Mouse (Mus musculus) NIH3T3 (cell line): Measurements from ENCODE around the gene Gprin2.

Experiments used
- DNase-seq: peaks from one replicate; pipeline ENCODE4 v3.0.0-alpha.2; 2012; ENCODE audit warnings: low read depth

Gene Gprin2

DNA sequence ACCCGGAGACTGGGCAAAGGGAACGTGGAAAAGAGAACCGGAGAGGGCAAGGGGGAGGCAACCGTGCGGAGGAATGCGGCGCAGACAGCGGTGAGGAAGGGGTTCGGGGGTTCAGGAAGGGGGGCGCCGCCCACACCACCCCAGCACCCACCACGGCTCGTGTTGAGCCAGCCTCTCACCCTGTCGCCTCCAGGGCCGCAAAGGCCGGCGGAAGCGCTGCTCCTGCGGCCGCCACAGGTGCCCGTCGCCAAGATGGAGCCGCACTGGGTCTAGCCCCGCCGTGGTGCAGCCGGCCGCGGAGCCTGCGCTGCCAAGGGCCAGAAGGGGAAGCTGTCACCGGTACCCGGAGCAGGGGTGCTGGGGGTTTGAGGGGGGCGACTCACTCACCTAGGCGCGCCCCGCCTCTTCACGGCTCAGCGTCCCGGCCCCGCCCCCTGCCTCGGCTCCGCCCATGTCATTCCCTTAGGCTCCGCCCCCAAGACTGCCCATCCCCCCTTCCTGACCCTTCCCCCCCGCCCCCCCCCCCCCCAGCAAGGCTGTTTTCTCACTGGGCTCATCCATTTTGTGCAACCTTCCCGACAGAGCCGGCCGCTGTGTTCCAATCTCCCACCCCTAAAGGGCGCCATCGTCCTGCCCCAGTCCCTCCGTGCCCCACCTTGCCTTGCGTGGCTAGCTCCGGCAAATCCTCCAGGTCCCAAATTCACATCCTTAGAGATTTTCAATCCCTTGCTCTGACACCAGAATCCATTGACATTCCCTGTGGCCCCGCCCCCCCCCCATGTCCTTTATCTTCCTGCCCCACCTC is at the start of gene Gprin2:
Gene Gprin2, minus strand, starts transcription at position 423 of the 805 bp plus-strand sequence.
- no peak for DNase-seq

DNA sequence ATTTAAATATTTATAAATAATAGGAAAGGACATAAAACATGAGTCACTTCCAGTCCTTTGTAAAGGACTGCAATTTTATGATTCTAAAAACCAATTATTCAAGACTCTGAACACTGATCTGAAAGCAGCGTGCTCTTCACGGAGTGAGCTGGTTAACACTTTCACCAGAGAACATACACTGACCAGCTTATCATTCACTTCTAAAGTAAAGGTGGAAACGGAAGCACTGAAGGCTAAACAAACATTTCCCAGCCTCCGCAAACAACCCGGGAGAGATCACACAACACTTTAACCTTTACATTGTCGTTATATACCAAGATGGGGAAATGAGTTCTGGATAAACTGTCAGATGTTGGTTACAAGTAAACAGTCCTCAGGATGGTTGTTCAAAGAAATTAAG is 39.2 kb upstream of the Gprin2 start:
- no peak for DNase-seq

DNA sequence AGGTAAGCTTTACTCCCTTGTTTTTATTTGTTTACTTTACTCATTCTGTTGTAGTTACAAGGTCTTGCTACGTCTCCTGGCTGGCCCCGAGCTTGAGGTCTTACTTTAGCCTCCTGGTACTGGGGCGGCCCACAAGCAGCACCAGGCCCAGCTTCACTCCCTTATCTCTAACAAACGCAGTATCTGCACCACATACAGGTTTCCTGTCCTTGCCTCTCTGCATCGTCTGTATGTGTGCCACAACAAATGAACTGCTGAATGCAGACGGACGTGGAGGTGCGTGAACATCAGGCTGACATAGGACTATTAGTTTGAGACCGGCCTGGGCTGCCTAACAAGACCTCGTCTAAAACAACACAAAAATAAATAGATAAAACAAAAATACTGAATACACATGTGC is 38.8 kb upstream of the Gprin2 start:
- DNase-seq = no peak

DNA sequence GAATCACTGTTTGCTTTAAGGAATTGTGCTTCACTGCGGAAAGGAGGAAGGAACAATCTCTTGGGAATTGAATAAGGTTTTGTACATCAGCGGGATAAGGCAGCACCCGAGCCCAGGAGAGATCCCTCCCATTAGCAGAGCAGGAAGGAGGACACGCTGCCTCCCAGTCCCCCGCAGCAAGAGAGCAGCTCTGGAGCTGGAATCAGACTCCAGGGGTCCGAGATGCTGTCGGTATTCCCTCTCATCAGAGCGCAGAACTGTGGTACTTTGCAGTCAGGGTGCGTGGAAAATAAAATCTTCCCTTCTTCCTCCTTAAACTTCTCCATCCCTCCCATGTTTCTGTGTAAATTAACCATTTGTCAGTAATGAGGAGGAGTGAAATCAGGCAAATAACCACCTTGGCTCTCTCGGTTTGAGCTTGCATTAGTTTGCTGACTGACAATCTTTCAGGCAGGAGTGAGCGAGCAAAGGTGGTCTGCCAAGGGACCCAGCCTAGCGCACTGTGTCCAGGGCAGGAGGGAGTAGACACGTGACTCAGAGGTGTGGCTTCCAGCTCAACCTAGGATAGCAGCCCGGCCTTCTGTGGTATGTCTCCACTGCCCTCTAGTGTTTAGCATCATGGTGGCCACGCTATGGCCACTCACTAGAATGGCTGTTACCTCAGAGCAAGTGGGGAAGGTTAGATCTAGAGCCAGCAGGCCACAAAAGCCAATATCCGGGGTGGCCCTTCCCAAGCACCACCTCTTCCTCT is 33.4 kb upstream of the Gprin2 start:
- peak; percentile 78 for DNase-seq

DNA sequence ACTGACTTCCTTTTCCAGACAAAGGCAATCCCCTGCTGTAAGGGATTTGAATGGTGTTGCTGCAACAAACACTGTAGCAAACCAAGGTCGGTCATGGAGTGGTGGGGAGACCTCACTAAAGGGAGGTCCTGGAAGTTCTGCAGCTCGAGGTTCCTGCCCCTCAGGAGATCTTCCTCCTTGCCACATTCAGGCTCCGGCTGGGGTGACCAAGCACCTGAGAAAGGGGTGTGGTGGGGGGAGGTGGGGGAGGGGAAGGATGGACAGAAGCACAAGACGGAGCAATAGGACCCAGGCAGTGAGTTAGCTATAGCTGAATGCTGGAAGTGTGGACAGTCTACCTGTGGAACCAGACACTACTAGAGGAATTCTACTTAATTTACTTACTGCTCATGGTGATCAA is 32.4 kb upstream of the Gprin2 start:
- no peak for DNase-seq

DNA sequence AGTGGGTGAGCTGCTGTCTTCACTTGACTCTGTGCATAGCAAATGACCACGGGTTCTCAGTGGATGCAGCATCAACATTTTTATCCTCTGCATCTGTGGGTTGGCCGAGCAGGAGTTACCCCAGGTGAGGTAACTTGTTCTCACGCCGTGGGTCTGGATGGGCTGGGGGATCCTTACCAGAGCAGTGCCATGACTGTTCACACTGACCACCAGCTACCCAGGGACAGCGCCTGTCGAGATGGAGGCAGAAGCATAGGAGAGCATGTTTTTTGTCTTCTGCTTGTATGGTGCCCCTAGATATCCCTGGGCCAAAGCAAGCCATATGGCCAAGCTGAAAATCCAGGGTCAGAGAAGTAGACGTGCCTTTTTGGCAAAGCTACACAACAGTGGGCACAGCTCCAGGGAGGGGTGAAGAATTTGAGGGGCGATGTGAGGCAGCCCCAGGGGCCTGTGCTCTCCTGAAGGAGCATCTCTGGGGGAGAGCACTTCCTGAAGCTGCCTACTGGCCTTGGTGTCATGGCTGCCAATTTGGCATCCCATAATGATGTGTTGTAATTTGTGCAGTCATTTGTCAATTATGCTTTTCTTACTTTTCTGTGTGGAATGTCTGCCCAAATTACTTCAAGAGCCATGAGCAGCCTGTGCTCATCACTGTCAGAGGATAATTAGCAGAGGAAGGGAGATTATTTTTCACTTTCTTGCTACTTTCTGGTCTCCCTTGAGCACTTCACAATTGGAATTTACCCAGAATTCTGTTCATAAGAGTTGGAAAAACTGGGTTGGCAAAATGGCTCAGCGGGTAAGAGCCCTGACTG is 31.6 kb upstream of the Gprin2 start:
- no peak for DNase-seq

DNA sequence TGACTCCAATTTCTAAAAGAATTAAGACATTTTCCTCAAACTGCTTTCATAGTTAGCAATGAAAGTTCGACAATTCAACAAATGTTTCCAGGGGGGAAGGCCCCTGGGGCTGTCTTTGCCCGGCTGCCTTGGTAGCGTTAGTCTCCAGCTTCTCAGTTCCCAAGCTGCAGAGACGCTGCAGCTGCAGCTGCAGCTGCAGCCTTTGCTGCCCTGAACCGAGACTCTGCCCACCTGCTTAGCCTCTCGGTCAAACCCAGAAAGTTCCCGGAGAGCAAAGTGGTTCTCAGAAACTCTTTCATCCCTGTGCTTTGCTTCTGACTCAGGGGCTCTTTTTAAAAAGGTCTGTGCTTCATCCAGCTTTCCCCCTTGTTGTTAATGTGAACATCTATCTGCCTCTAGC is 30.9 kb upstream of the Gprin2 start:
- no peak for DNase-seq

DNA sequence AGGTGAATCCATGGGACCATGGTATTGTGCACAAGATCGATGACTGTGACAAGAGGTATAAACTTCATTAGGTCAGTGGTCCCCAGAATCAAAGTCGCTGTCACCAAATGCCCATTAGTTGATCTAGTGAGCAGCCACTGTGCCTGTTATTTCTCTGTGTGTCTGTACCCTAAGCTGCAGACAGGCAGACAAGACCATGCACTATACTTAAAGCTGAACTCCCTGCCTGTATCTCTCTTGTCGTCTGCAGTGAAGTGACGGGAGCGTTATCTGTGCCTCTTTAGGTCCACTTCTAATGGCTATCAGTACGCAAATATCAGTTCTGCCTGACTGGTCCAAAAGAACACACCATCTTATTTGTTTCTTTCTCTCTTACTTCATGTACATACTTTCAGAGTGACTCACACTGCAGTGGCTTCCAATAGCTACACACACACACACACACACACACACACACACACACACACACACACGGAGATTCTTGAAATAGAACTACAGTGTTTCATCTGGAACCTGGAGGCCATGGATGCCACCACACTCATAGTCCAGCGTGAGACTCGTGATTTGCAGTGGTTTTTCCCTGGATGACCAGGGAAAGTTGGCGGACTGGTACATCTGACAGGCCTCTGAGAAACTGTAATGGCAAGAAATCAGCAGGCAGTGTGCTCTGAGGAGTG is 27.5 kb upstream of the Gprin2 start:
- peak; percentile 75 for DNase-seq

DNA sequence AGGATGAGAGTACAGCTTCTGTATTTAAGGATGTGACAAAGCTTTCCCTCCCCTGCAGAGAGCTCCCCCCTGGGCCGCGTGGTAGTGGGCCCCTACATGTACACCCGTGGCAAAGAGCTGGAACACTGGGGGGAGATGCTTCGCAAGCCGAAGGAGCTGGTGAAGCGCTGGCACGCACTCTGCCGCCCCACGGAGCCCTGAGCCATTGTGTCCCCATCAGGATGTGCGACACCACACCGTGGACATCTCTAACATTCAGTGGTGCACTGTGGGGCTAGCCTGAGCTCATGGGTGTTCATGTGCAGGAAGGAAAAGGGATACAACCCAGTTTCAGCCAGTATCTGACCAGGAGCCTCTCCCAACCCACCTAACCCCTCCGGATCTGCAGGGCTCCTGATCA is 26.5 kb upstream of the Gprin2 start:
- DNase-seq = no peak

DNA sequence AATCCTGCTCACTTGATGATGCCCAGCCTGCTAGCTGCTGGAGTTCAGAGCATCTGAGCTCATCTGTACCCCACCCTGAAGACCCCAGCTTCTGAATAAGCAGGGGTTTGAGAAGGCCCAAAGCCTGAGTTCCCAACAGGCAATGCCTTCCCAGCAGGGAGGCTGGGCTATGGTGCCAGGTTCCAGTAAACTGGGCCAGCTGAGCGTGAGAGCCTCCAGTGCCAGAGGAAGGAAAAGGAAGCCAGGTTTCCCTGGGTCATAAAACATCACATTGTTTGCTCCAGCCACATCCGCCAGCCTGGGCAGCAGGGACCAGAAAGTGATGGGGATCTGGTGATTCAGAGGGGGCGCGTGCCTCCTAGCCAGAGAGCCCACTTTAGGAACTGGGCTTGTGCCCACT is 25.1 kb upstream of the Gprin2 start:
- peak; percentile 7 for DNase-seq

DNA sequence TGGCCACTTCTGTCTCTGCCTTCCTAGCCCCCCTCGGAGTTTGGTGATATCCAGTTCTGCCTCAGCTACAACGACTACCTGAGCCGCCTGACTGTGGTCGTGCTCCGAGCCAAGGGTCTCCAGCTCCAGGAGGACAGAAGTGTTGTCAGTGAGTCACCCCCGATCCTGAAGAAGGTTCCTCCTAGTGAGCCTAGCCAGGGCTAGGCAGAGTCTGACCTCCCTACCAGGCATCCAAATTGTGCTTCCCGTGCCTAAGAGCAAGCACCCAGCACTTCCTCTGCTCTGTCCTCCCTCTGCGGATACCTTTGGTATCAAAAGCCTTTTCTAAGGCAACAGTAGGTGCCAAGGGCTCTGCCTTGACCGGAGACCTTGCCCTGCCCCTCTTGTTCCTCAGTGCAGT is 24.5 kb upstream of the Gprin2 start:
- DNase-seq = no peak

DNA sequence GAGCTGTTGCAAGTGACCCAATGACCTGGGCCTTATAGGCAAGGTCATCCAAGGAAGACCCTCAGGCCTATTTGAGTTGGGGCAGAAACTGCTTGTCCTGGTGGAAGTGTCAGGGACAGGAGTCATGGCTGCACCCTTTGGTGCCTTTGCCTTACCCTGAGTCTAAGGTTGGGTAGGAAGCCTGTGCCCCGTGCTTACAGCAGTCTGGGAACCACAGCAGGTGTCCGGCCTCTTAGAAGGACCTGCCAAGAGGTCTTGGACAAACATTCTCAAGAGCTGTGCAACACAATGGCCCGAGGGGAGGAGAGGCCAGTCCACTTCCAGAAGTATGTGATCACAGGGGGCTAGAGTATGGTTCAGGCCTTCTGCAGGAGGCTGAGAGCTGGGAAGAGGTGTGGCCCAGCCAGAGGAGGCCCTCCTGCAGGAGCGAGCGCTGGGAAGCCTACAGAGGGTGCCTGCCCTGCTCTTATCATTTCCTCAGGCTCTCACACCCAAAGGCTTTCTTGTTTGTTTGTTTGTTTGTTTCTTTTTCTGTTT is 22.0 kb upstream of the Gprin2 start:
- DNase-seq = no peak

DNA sequence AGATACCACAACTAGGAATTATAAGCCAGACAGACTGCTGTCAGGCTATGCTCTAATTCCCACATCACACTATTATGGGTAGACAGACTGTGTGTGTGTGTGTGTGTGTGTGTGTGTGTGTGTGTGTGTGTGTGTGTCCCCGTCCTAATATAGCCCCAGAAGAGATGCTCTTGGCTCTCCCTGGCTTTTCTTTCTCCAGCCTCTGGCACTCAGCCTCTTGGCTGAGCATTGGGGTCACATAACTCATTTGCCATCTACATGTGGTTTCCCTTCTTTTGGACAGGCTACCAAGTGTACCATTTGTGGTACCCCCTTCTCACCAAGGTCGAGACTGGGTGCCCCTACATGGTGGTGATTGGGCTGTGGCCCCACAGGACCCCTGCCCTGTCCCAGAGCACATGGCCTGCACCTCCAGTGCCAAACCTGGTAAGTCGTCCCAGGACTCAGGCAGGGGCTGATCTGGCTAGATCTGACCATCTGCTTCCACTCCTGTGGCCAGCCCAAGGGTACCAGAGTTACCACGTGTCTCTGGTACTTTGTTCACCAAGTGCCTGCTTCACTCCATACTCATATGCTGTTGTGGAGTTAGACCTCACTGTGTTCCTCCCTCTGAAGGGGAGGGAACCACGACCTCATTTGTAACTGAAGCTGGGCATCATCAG is 20.1 kb upstream of the Gprin2 start:
- peak; percentile 35 for DNase-seq

DNA sequence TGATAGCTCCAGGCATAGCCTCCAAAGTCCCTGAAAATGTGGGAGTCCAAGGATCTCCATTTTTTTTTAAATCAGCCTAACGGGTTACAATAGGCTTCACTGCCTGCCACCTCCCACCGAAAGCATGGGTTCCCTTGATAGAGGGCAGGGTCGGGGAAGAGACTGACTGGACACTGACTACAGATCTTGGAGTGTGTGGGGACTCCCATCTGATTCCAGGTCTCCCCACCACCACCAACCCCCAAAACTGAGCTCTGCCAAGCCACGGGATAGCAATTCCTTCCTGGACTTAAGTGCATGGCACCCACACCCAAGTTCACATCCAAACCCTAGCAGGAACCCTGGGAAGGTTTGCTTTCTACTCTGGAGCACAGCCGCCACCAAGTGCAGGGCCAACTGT is 19.0 kb upstream of the Gprin2 start:
- no peak for DNase-seq

DNA sequence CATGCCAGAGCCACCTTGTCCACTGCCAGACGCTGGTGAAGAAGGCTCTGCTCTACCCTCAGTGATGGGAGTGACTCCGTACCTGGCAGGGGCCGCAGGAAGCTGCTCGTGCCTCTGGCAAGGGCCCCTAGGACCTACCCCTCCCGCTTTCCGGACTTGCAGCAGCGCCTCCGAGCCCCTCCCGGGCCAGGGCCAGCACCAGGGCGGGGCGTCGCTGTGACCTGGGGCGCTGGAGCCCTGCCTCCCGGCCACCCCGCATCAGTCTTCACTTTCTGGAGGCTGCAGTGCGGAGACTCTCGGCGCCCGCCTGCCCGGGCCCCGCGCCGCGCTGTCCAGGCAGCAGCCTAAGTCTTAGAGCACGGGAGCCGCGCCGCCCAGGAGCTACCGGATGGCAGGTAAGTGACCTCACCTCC is 18.3 kb upstream of the Gprin2 start:
- DNase-seq = no peak

DNA sequence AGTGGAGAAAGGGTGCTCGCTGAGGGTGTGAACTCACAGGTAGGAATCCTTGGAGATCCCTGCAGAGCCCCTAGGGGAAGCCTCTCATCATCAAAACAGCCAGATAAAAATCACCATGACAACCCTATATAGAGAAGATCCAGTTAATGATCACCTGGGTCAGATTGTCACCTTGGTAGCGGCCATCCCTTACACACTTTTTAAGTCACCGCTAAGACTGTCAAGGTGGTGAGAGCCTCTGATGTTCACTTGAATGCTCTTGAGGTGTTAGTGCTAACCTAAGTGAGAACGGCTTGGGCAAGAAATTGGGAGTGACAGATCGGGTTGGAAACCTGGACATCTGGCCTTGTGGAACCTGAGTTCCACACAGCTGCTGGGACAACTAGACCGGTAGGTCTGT is 17.8 kb upstream of the Gprin2 start, which contains the start of gene Syt15:
Gene Syt15, plus strand, starts transcription at position 301 of the 400 bp plus-strand sequence.
- DNase-seq = no peak

DNA sequence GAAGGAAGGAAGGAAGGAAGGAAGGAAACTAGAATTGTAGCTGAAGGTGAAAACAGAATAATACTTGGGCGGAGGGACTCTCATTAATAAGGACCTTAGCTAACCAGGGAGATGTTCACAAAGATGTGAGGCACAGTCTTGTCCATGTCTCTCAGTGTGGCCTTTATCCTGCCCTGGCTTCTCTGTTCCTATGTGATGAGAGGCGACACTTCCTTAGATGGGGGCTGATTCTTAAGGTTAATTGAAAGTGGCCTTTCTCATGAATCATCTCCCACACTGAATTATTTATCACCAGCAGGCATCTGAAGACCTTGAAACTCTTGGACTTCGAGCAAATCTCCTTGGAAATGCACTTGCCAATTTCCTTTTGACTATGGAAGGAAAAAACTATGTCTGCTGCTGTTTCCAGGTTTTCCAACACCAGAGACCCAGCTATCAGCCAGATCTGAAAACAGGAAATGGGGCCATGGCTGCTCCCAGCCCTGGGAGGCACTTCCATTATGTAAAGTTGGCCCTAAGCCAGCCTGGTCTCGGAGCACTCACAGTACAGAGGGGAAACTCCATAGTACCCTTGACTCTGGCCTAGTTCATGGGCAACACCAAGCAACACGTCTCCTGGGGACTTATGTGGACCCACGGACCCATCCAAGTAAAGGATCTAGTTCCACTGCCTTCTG is 14.1 kb upstream of the Gprin2 start:
- peak; percentile 22 for DNase-seq

DNA sequence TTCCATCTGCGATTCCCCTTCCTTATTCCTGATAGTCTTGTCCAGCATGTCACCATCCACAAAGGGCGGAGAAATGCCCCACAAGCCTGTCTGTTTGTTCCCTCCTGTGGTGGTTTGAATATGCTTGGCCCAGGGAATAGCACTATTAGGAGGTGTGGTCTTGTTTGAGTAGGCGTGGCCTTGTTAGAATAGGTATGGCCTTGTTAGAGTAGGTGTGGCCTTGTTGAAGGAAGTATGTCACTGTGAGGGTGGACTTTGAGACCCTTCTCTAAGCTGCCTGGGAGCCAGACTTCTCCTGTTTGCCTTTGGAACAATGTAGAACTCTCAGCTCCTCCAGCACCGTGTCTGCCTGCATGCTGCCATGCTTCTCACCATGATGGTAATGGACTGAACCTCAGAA is 8.5 kb upstream of the Gprin2 start:
- no peak for DNase-seq

DNA sequence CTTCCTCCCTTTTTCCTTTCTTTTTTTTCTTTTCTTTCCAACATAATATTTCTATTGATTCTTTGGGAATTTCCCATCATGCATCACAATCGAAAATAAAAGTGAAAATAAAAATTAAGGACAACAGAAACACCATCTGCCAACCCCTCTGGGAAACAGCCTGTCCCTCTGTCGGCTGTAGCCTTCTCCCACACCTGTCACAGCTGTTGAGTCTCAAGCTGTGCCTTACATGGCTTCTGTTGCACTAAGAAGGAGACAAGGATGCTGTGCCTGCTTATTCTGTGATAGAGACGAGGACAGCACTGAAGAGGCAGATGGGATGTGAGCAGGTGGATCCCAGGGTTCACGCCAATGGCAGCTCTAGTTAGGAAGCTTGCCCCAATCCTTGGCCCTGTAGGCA is 7.6 kb upstream of the Gprin2 start:
- no peak for DNase-seq

DNA sequence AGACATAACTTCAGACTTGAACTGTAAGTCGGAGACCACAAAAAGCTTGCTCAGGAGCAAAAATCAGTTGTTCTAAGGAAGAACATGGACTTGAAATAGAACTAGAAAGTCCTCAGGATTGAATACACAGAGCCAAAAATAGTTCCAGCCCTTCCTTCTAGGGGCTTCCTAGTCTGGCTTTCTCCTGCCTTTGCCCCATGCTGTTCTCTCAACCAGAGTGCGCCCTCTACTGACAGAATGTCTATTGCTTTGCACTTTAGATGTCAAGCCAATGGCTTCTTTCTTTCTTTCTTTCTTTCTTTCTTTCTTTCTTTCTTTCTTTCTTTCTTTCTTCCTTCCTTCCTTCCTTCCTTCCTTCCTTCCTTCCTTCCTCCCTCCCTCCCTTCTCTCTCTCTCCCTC is 7.2 kb upstream of the Gprin2 start:
- peak; percentile 72 for DNase-seq

DNA sequence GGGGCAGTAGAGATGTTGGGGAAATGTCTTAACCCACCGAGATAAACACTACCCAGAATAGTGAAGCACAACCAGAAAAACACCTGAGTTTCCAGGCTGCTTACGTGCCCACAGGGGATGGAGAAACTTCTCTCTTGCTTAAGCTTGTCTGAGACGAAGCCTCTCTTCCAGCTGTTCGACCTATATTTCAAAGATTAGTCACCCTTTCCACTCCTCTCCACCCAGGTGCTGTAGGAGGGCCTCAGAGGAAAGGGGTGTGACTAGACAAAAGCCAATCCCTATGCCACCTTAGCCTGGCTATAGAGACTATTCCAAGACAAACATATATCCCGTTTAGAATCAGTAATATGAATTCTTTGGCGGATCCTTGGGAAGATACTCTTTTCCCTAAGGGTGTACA is 6.5 kb upstream of the Gprin2 start:
- no peak for DNase-seq
